8 mouse cellular contexts compared by ENCODE assay signal in the genomic region with DNA sequence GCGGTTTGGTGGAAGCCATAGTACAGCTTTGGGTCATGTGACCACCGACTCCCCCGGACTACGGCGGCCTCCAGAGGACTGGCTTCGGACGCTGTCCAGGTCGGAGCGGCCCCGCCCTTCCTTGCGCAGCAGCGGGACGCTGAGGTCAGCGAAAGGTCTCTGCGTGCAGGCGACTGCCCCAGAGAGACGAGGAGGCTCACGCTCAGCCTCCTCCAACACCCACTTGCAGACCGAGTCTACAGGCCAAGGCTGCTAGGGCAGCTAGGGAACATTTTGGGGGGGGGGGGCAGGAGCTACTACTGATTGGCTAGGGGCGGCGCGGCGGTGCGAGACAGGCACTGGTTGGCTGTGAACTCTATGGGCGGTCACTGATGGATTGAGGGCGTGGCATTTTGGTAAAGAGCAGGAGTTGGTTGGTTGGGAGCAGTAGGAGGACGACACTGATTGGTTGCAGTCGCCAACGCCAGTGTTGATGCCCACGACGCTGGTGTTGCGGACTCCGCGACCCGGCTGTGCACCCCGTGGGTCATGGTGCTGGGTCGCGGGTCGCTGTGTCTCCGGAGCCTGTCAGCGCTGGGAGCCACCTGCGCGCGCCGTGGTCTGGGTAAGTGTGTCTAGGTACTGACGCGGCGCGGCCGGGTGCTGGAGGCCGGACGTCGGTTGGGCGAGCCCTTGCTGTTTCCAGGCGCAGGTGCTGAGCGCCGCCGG. TPM values are rescaled to one million over a fixed set of nuclear protein-coding genes. Genes with fewer than 3 reads are reported as not detected.
DNase-seq lines count a peak whose midpoint lies in the region; ATAC-seq and TF ChIP-seq lines count a peak whose summit lies in the region.

A gene (minus strand): TSS at position 300 of the 708 bp plus-strand sequence.

- H3K4me3 ChIP-seq in ES-Bruce4 (ENCODE audit: low read depth, low read length): peak within 1 kb of the TSS; percentile 73
- H3K4me3 ChIP-seq in forebrain, embryonic 13.5 days: peak within 1 kb of the TSS; percentile 70
- peak within 1 kb of the TSS; percentile 95 for H3K4me3 ChIP-seq in liver, postnatal 0 days (ENCODE audit: low read depth, low read length)
- peak within 1 kb of the TSS; percentile 82 for H3K4me3 ChIP-seq in neural tube, embryonic 14.5 days (ENCODE audit: low read depth, low read length)

- peak within 1 kb of the TSS; percentile 43 for H3K9ac ChIP-seq in ES-Bruce4 (ENCODE audit: low read depth, poor library complexity, severe bottlenecking)
- H3K9ac ChIP-seq in forebrain, embryonic 13.5 days: peak within 1 kb of the TSS; percentile 78
- H3K9ac ChIP-seq in liver, postnatal 0 days (replicated peaks): peak within 1 kb of the TSS; percentile 95
- peak within 1 kb of the TSS; percentile 72 for H3K9ac ChIP-seq in neural tube, embryonic 14.5 days (replicated peaks; ENCODE audit: low read depth, low read length)

- peaks cover 2% of the 10 kb centered on the region for H3K4me1 ChIP-seq in ES-Bruce4 (ENCODE audit: control insufficient read depth, insufficient read depth, low read length)
- H3K4me1 ChIP-seq in forebrain, embryonic 13.5 days: peaks cover 23% of the 10 kb centered on the region
- H3K4me1 ChIP-seq in liver, postnatal 0 days (ENCODE audit: insufficient read depth): peaks cover 22% of the 10 kb centered on the region
- H3K4me1 ChIP-seq in neural tube, embryonic 14.5 days (ENCODE audit: control insufficient read depth, insufficient read depth, low read length): peaks cover 19% of the 10 kb centered on the region

- H3K36me3 ChIP-seq in ES-Bruce4 (ENCODE audit: control insufficient read depth, insufficient read depth, low read length, poor library complexity, severe bottlenecking): no peaks in the 10 kb centered on the region
- peaks cover 21% of the 10 kb centered on the region for H3K36me3 ChIP-seq in forebrain, embryonic 13.5 days (ENCODE audit: poor library complexity, severe bottlenecking)
- H3K36me3 ChIP-seq in liver, postnatal 0 days (replicated peaks; ENCODE audit: insufficient read depth, low read length): peaks cover 23% of the 10 kb centered on the region
- H3K36me3 ChIP-seq in neural tube, embryonic 14.5 days (ENCODE audit: control insufficient read depth, insufficient read depth, low read length): no peaks in the 10 kb centered on the region

- no peak for TF ChIP-seq CTCF in ES-Bruce4 (IDR thresholded peaks at IDR 0.05; ENCODE audit: low read depth, low read length)
- TF ChIP-seq CTCF in liver, postnatal 0 days (IDR thresholded peaks at IDR 0.05; ENCODE audit: low read depth): peak; percentile 37

- peak within 1 kb of the TSS; percentile 65 for H3K27ac ChIP-seq in ES-Bruce4 (ENCODE audit: insufficient read depth, low read length)
- H3K27ac ChIP-seq in forebrain, embryonic 13.5 days: peak within 1 kb of the TSS; percentile 85
- H3K27ac ChIP-seq in liver, postnatal 0 days (ENCODE audit: low read depth): peak within 1 kb of the TSS; percentile 97
- peak within 1 kb of the TSS; percentile 91 for H3K27ac ChIP-seq in neural tube, embryonic 14.5 days (ENCODE audit: low read depth, low read length)

- intact Hi-C loops in heart, postnatal 10 days (cut with DNase I): loop anchor here (1.0 kb wide), 1 partner anchor 35 kb away; no protein-coding TSS in a partner anchor

- peak; percentile 96 for ATAC-seq in cerebellum, adult (ENCODE audit: insufficient number of reproducible peaks, low FRiP score, low TSS enrichment)
- peak; percentile 100 for ATAC-seq in forebrain, embryonic 13.5 days
- peak; percentile 91 for ATAC-seq in liver, postnatal 0 days
- peak; percentile 99 for ATAC-seq in neural tube, embryonic 14.5 days (ENCODE audit: low read depth)

- no peak for TF ChIP-seq EP300 in ES-Bruce4 (IDR thresholded peaks at IDR 0.05; ENCODE audit: insufficient read depth, low read depth, low read length)
- peak; percentile 79; the same call in 1 of the 2 replicates for TF ChIP-seq EP300 in liver, postnatal 0 days (IDR thresholded peaks at IDR 0.05; ENCODE audit: low read depth)

- TF ChIP-seq POLR2A in ES-Bruce4 (IDR thresholded peaks at IDR 0.05; ENCODE audit: insufficient read depth, low read length): peak; percentile 39

- H3K9me3 ChIP-seq in ES-Bruce4 (replicated peaks; ENCODE audit: control insufficient read depth, insufficient read depth, low read length, poor library complexity, severe bottlenecking): no peaks in the 10 kb centered on the region
- H3K9me3 ChIP-seq in forebrain, embryonic 13.5 days (replicated peaks): no peaks in the 10 kb centered on the region
- H3K9me3 ChIP-seq in liver, postnatal 0 days (ENCODE audit: low read length): no peaks in the 10 kb centered on the region
- no peaks in the 10 kb centered on the region for H3K9me3 ChIP-seq in neural tube, embryonic 14.5 days (ENCODE audit: control insufficient read depth, low read length)

- under 1% methylated on average over 52 of the region's 58 CpGs for WGBS in forebrain, embryonic 13.5 days
- WGBS in large intestine, adult 2 months: under 1% methylated on average over 58 of the region's 58 CpGs
- under 1% methylated on average over 53 of the region's 58 CpGs for WGBS in liver, postnatal 0 days (ENCODE audit: insufficient replicate concordance)
- WGBS in neural tube, embryonic 14.5 days: under 1% methylated on average over 57 of the region's 58 CpGs

- DNase-seq in heart, postnatal 10 days: peak; percentile 96 to 97
- DNase-seq in large intestine, adult 2 months (ENCODE audit: low read depth, low spot score): peak; percentile 93
- DNase-seq in liver, postnatal 0 days: peak; percentile 97
- peak; percentile 94 for DNase-seq in testis, postnatal 10 days (ENCODE audit: low spot score)

- H3K27me3 ChIP-seq in ES-Bruce4 (ENCODE audit: control insufficient read depth, insufficient read depth, low read length, poor library complexity, severe bottlenecking): no peaks in the 10 kb centered on the region
- H3K27me3 ChIP-seq in forebrain, embryonic 13.5 days: peaks cover 9% of the 10 kb centered on the region
- no peaks in the 10 kb centered on the region for H3K27me3 ChIP-seq in liver, postnatal 0 days (ENCODE audit: insufficient read depth, low read length)
- no peaks in the 10 kb centered on the region; the same call in 1 of the 2 replicates for H3K27me3 ChIP-seq in neural tube, embryonic 14.5 days (ENCODE audit: control insufficient read depth, insufficient read depth, low read length)

- peak within 1 kb of the TSS; percentile 89 for H3K4me2 ChIP-seq in forebrain, embryonic 13.5 days
- peak within 1 kb of the TSS; percentile 84 for H3K4me2 ChIP-seq in liver, postnatal 0 days (ENCODE audit: low read depth, low read length)
- peak within 1 kb of the TSS; percentile 86 for H3K4me2 ChIP-seq in neural tube, embryonic 14.5 days (ENCODE audit: low read depth, low read length)

RNA-seq across cellular contexts. Expression of the gene that starts here (rescaled TPM):
- polyA plus RNA-seq in ES-Bruce4 (2011; ENCODE audit: insufficient read depth, insufficient read length, low read depth, missing spikeins): 11.2 and 11.7 TPM in 2 replicates
- polyA plus RNA-seq in forebrain, embryonic 13.5 days (2015; fragmentation: Nextera tagmentation; extraction: Ambion mirVana): 16.0 and 16.8 TPM in 2 replicates
- total RNA-seq in heart, postnatal 10 days (2021): 10 to 100 TPM; 62.4 to 66.0 TPM
- 54.7 and 121 TPM in 2 replicates for polyA plus RNA-seq in large intestine, adult 2 months (2012; rRNA removed)
- polyA plus RNA-seq in liver, postnatal 0 days (2015; fragmentation: Nextera tagmentation; extraction: Ambion mirVana): 84.9 and 90.0 TPM in 2 replicates
- polyA plus RNA-seq in neural tube, embryonic 14.5 days (2014; fragmentation: Nextera tagmentation; extraction: Ambion mirVana): 24.4 and 27.6 TPM in 2 replicates

Comparison
In these comparisons a context has a peak if more than half of its experiments do, and no peak if none do; other contexts are left out.
1. Peak in every context shown above with its lines: DNase-seq, ATAC-seq, H3K4me3 ChIP-seq and H3K27ac ChIP-seq.
2. H3K9ac ChIP-seq: peak in every context shown above with its lines; median percentile 95 in liver, postnatal 0 days; 78 in forebrain, embryonic 13.5 days; 72 in neural tube, embryonic 14.5 days; 43 in ES-Bruce4.